ENCODE assay signal across 9 mouse cellular contexts in genomic region chr1:89245202-89246003, GRCm38 (mm10).
DNase-seq lines count a peak whose midpoint lies in the region; ATAC-seq and TF ChIP-seq lines count a peak whose summit lies in the region.
"Had no signal": no experiment of that assay in that cellular context is flagged by ENCODE, and none has a peak within 500 bp of the region (broad histone marks: within the 10 kb centered on the region; RNA-seq: fewer than 3 reads in every experiment).

No protein-coding gene starts in this region.

- 31% methylated on average over 11 of the region's 11 CpGs for WGBS in hindbrain, embryonic 12.5 days
- 21% methylated on average over 11 of the region's 11 CpGs for WGBS in midbrain, embryonic 14.5 days

- H3K4me1 ChIP-seq in hindbrain, embryonic 12.5 days: peaks cover 9% of the 10 kb centered on the region
- peaks cover 12% of the 10 kb centered on the region for H3K4me1 ChIP-seq in midbrain, embryonic 14.5 days (ENCODE audit: control insufficient read depth, insufficient read depth, low read length)

- H3K4me3 ChIP-seq in C2C12 (ENCODE audit: insufficient read depth, poor library complexity, severe bottlenecking): no peak overlapping the region
- no peak overlapping the region for H3K4me3 ChIP-seq in hindbrain, embryonic 12.5 days
- no peak overlapping the region for H3K4me3 ChIP-seq in midbrain, embryonic 14.5 days (replicated peaks; ENCODE audit: low read depth, low read length)

- peaks cover 5% of the 10 kb centered on the region; the same call in 1 of the 2 replicates for H3K9me3 ChIP-seq in hindbrain, embryonic 12.5 days (replicated peaks)
- peaks cover 4% of the 10 kb centered on the region; the same call in 1 of the 2 replicates for H3K9me3 ChIP-seq in midbrain, embryonic 14.5 days (ENCODE audit: control insufficient read depth, low read length)

- no peak for TF ChIP-seq CTCF in C2C12 (IDR thresholded peaks at IDR 0.05; ENCODE audit: control insufficient read depth, insufficient read depth, insufficient read length)

- H3K27ac ChIP-seq in hindbrain, embryonic 12.5 days: peak overlapping the region; percentile 55
- H3K27ac ChIP-seq in midbrain, embryonic 14.5 days (replicated peaks; ENCODE audit: low read depth, low read length): peak overlapping the region; percentile 78

- no peak overlapping the region; the same call in 1 of the 2 replicates for H3K4me2 ChIP-seq in hindbrain, embryonic 12.5 days (replicated peaks)
- H3K4me2 ChIP-seq in midbrain, embryonic 14.5 days (ENCODE audit: low read length): peak overlapping the region; percentile 20

- peak; percentile 24 for DNase-seq in brain, embryonic 18.5 days (ENCODE audit: low read depth, low spot score)
- peak; percentile 81 for DNase-seq in midbrain, embryonic 14.5 days
- DNase-seq in left cerebral cortex, adult 8-10 months (ENCODE audit: low spot score in 2 of 2): no peak
- no peak for DNase-seq in spleen, postnatal 14 days (ENCODE audit: low spot score in 2 of 2)
- DNase-seq: right cerebral cortex, adult 18-20 months; thymus, postnatal 14 days had no signal

- ATAC-seq in hindbrain, embryonic 12.5 days (ENCODE audit: low FRiP score): no peak
- ATAC-seq in midbrain, embryonic 14.5 days (ENCODE audit: low FRiP score, low TSS enrichment): peak; percentile 40; the same call in 1 of the 2 replicates
- ATAC-seq in erythroid progenitor cell, adult 5-6 weeks (replicated peaks; ENCODE audit: low FRiP score, poor library complexity, severe bottlenecking): no peak

- H3ac ChIP-seq in C2C12 (ENCODE audit: control insufficient read depth, insufficient read length, low read depth): no peak overlapping the region

- no peaks in the 10 kb centered on the region for H3K79me2 ChIP-seq in C2C12 (ENCODE audit: control insufficient read depth, insufficient read depth)

- no peak overlapping the region for H3K9ac ChIP-seq in hindbrain, embryonic 12.5 days
- peak overlapping the region; percentile 17; the same call in 1 of the 2 replicates for H3K9ac ChIP-seq in midbrain, embryonic 14.5 days (replicated peaks; ENCODE audit: low read length)

- no peaks in the 10 kb centered on the region for H3K36me3 ChIP-seq in C2C12 (ENCODE audit: control insufficient read depth, insufficient read depth)
- no peaks in the 10 kb centered on the region for H3K36me3 ChIP-seq in hindbrain, embryonic 12.5 days
- no peaks in the 10 kb centered on the region for H3K36me3 ChIP-seq in midbrain, embryonic 14.5 days (ENCODE audit: control insufficient read depth, insufficient read depth, low read length)

- H3K27me3 ChIP-seq in C2C12 (ENCODE audit: control insufficient read depth, insufficient read depth, insufficient read length): peaks cover 6% of the 10 kb centered on the region
- H3K27me3 ChIP-seq in hindbrain, embryonic 12.5 days: no peaks in the 10 kb centered on the region
- no peaks in the 10 kb centered on the region for H3K27me3 ChIP-seq in midbrain, embryonic 14.5 days (ENCODE audit: control insufficient read depth, insufficient read depth, low read length)

- no peaks in the 10 kb centered on the region for H3K79me3 ChIP-seq in C2C12 (ENCODE audit: low read depth)

TF ChIP-seq in C2C12, 6 proteins besides CTCF, POLR2A, EP300 and RAD21:
- TF ChIP-seq MYOG (IDR thresholded peaks at IDR 0.05; ENCODE audit: control insufficient read depth, extremely low read depth, insufficient read length): no peak
- TF ChIP-seq FOSL1 (IDR thresholded peaks at IDR 0.05; ENCODE audit: insufficient read depth, low read length, poor library complexity, severe bottlenecking): no peak
- TF ChIP-seq CEBPB (IDR thresholded peaks at IDR 0.05; ENCODE audit: low read depth): peak; percentile 65
- no peak for TF ChIP-seq MAX (IDR thresholded peaks at IDR 0.05)
- TF ChIP-seq USF1 (IDR thresholded peaks at IDR 0.05; ENCODE audit: low read depth): no peak
- TF ChIP-seq MYOD1 (IDR thresholded peaks at IDR 0.05; ENCODE audit: control insufficient read depth, insufficient read length, low read depth): peak; percentile 69

Comparison
In these comparisons a context has a peak if more than half of its experiments do, and no peak if none do; other contexts are left out.
1. DNase-seq: peak in brain, embryonic 18.5 days (single experiment) and midbrain, embryonic 14.5 days (single experiment); none in left cerebral cortex, adult 8-10 months (0 of 2) and spleen, postnatal 14 days (0 of 2).